Mouse (Mus musculus) testis, postnatal 14 days (tissue): Measurements from ENCODE around the gene Hoxa3.

Experiments used
- DNase-seq: peaks from one replicate; pipeline ENCODE4 v3.0.0; 2021; ENCODE audit warnings: low spot score

Hoxa3 gene

DNA sequence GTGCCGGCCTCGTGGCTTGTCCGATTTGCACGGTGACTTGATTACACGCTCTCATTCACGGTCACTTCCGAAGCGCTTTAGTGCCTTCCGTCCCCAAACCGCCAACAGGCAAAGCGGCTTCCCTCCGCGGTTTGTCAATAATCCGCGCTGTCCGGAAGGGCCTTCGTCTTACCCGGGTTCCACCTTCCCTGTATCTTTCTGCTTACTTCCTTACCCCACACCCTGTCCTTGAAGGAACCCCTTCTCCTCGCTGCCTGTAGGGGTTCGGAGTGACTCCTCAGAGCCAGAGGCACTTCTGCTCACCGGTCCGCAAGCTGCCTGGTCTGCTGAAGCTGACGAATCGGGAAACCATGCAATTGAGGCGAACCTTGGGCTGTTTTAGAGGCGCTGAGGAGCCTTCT lies 33.3 kb upstream of the Hoxa3 start:
- no peak for DNase-seq

DNA sequence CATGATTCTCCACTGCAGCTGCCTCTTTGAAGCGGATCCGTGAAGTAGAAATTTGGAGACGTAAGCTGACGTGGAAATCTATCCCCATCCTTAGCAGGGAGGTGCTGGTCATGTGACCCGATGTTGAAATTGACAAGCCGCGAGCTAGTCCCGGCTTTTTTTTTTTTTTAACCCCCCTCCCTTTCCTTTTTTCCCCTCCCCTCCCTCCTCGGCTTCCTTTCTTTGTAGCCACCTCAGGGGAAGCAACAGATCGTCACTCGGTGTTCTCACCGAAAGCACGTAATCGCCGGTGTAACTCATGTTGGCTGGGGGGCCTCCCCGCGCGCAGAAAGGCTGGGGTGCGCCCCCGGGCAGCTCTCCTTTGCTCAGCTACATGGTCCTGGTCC lies 32.6 kb upstream of the Hoxa3 start, which contains the start of gene Hoxa11:
Hoxa11 (minus strand) TSS at position 54 of the 386 bp plus-strand sequence.
- DNase-seq: no peak

DNA sequence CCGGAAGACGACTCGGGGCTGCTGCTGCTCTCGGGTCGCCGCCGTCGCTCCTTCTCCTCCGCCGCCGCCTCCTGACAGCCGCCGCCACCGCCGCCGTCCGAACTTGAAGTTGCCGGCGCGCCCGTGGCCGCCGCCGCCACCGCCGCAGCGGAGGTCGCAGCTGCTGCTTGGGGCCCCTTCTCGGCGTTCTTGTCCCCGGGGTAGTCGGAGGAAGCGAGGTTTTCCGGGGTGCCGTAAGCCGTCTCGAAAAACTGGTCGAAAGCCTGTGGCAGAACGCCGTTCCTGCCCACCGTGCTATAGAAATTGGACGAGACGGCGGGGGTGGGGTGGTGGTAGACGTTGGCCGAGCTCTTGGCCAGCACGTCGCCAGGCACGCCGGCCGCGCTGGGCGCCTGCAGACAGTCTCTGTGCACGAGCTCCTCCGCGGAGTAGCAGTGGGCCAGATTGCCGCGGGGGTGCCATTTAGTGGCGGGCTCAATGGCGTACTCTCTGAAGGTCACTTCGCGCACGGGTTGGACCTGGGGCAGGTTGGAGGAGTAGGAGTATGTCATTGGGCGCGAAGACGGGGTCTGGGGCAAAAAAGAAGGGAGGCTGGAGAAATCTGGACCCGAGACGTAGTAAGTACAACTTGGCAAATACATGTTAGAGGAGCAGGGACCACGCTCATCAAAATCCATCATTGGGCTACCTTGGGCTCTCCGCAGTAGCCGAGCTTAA lies 32.1 kb upstream of the Hoxa3 start:
- no peak for DNase-seq

DNA sequence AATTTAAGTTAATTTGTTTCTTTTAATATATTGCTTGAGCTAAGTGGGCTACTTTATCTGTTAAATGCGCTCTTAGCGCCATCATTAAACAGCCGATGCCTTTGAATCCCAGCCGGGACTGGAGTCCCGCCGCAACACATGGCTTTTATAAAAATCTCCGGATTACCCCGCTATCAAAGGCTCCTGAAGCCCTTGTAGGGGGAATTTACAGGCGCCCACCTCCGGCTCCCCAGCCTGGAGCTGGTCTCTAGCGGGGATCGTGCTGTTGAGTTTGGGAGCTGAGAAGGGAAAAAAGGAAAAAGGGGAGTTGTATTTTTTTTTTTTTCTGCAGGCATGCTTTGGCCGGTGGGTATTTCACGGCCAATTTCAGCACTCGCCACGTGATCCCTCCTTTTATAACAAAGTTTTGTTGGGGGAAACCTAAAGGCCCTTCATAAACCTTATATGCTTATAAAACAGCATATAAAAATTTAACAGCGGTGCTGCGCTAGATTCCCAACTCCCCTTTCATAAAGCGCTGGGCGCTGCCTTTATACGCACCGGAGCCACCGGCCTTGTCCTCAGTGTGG lies 31.4 kb upstream of the Hoxa3 start:
- no peak for DNase-seq

DNA sequence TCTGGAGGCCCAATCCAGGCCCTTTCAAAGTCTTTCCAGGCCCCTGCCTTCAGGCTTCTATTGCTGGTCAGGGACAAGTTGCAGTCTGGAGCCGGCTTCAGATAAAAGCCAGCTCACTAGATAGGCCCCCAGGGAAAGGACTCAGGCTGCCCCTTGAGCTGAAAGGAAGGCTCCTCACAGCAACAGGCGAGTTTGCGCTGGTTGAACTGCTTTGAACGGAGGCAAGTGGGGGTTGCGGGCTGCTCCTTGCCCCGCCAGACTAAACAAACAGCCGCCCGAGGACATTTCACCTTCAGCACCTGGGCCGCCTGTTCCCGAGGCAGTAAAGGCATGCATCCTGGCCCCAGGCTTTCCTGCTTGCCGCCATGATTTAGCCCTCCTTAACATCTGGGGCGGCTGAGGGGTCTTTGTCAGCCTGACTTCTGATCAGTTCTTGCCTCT lies 30.6 kb upstream of the Hoxa3 start:
- DNase-seq: no peak

DNA sequence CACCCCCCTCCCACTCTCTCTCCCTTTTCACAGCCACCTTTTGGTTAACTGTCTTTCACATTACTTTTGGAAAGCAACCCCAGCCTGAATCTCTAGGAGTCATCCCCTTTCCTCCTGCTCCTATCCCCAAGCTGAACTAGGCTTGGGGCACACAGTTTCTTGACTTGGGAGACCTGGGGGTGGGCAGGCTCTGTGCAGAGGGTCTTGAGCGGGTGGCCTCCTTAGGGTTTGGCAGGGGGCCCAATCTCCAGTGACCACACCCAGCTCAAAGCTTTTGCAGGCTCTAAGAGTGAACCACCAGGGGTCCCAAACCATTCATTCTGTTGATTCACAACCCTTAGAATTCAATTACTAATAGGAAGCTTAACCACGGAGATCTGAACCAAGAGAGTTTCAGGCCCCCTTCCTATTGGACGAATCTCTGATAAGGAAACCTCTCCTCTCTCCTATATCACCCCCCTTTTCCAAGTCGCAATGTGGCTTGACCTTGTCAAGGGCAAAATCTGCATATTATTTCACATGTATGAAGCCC lies 29.7 kb upstream of the Hoxa3 start:
- DNase-seq: no peak

DNA sequence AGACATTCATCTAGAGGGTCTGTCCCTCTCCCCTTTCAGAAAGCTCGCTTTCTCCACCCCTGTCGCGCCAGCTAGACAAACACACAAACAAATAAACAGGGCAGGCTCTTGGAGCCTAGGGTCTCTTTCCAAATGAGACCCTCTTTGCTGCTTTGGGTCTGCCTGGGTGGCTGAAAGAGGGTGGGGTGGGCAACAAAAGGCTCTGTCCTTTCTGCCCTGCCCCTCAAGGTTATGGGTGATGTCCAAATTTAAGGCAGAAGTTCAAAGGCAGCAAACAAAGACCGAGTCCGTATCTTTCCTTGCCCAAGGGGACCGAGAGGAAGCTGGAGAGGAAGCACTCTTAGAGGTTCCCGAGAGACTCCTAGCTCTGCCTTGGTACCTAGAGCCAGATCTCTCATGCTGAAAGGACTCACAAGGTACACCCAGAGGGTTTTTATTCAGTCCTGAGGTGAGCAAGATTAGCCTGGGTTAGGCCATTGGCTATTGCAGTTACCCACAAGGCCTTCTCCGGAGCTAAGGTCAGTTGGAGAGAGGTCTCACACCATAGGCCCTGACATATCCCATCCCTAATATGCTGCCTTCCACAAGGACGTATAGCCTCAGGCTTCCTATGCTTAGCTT lies 28.0 kb upstream of the Hoxa3 start:
- DNase-seq: no peak

DNA sequence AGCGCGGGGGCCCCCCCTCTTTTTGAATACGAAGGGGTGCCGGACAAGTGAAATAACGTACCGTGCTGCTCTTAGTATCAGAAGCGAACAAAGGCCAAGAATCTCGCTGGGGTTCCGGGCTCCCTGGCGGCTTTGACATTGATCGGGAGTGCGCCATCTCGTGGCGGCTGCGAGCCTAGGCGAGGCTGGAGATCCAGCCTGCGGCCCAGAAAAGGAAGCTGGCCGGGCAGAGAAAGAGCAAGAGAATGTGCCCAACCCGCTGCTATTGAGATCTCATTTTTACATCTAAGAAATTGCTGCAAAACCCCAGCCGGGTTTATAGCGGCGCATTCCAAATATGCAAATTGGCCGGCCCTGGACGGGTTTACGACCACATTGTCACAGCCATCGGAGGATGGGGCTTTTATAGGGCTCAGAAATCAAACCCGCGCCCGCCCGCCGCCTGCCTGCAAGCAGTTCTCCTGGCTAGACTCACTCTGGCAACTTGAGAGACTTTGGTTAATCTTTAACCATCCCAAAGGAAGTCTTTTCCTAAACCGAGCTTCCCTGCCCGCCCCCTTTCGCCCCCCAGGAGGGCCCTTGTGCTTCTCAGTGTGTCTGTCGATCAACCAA lies 27.4 kb upstream of the Hoxa3 start, which contains the start of gene Hoxa10:
Hoxa10 (minus strand) TSS at position 466 of the 612 bp plus-strand sequence.
- DNase-seq: peak; percentile 78

DNA sequence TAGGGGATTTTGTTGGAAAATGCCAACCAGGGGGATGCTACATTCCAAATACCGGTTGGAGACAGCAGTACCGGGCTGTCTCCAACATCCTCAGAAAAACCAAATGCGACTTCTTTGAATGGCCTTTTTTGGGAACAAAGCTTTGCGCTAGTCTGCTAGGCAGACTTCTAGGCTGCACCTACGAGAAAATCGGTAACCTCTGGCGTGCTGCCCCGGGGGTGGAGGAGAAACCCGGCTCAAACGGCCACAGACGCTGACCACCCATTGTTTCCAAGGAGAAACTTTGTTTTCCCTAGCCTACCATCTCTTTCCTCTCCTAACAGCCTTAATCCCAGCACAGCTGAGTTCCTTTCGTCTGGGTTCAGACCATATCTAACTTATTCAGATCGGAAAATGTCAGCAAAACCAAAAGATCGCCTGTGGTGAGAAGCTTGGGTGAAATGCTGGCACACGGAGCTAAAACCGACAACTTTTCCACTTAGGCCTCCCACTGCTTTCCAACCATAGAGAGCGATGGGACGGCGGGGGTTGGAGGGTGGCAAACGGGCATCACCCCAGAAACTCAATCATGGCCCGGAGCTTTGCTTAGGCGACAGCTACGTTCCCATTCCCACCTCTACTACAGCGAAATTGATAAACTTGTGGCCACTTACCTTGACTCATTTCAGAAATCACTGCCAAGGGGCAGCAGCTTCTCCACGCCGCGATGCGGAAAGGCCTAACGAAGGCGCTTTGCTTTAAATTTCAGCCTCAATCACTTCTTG lies 26.7 kb upstream of the Hoxa3 start:
- DNase-seq: no peak

DNA sequence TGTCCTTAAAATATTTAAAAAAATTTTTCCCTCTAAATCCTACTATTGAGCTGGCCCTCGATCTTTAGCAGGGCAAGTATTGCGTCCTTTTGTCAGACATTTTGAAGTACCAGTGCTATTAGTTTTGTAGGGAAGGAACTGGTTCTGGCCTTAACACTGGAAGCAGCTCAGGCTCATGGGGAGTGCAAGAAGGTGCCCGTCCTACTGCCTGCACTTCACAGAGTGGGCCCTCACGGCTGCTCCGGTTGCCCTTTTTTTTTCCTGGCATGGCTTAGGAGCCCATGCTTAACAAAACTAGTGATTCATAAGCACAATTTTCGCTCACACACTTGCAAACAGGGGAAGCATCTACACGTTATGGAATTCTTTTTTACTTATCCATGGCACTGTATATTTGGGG lies 25.8 kb upstream of the Hoxa3 start:
- DNase-seq: no peak

DNA sequence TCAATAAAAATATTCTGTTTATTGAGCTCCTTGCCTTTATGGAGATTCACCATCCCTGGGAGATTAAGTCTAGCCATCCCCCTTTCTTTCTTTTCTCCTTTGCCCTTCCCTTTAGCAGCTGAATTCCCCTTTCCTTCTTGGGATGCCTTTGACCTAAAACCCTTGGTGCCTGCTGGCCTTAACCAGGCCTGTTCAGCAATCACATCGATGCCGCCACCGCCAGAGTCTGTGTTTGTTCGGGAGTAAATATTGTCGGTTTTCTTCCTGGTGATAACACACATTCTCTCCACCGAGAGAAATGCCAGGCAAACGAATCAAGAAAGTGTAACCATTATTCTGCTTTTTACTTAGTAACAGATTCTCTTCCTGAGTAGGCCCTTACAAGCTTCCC lies 25.0 kb upstream of the Hoxa3 start:
- no peak for DNase-seq

DNA sequence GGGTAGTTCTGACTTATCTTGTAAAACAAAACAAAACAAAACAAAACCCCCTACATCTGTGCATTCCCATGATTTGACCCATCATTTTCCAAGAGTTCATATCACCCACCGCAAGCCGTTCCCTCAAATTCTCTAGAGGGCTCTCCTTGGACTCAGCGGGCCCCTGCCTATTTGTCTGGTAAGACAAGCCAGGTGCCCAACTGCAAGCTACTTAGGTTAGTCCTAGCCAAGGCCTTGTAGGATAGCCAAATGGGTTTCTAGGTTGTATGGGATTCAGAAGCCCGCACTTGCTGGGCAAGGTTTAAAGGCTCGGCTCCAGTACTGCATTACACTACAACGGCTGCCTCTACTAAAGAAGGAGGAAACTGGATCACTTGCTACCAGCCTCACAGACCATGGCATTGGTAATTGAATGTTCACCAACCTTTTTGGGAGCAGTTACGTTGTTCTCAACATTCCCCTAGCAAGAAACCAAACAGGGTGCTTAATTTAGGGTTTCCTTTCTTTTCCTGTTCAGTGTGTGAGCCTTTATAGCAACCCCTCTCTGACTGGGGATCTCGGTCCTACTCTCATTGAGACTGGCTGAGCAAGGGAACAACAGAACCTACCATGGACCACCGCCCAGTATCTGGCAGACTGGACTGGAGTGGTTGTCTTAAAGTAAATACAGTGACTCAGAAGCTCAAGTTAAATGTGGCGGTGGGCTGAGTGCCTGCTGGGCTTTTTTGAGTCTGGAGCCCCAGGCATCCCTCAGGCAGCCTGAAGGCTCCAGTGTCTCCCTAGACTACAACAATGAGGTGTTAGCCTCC lies 24.4 kb upstream of the Hoxa3 start:
- DNase-seq: no peak

DNA sequence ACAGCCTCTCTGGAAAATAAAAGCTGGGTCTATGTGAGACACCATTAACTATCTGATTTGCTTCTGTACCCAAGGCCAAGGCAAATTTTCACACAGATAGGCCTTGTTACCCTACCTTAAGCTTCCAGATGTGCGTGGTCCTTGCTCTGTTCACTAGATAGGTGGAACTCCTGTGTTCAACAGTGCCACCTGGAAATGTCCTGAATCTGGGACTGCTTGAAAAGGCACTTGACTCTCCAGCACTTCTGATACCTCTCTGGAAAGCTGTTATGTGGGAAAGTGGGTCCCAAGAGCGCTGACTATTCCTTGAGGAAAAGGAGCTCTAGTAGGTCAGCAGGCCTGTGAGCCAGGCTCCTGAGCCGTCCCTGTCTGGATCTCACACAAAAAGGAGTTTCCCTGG lies 23.7 kb upstream of the Hoxa3 start:
- DNase-seq: no peak

DNA sequence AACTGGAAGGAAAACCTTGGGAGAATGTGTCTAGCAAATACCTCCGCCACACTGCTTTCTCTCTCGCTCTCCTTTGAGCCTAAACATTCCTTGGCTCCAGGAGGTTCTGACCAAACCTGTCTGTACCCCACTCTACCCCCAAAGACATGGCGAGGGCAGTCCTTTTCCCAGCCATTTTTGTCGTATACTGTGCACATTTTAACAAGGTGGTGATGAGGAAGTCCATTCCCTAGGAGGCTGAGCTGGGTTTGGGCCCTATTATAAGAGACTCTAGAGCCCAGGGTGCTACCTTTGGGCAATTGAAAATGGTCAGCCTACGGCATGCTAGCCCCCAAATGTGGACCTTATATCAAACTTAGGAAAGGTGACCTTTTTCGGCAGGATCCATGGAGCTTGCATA lies 22.7 kb upstream of the Hoxa3 start:
- no peak for DNase-seq

DNA sequence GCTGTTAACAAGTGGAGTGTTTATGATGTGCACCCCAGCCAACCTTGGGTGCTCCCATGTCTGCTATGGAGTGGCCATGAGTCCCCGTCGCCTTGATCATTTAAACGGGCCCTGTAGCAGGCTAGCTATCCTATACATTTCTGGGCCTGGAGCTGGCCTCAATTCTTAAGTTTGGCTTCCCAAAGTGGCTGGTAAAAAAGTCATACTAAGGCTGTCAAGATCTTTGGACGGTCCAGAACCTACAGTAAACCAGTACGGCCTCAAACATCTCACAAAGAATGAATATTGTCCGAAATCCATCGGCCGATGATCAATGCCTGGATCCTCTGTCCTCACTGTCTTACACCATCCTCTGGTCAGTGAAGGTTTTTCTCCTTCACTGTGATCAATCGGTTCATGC lies 22.1 kb upstream of the Hoxa3 start:
- no peak for DNase-seq

DNA sequence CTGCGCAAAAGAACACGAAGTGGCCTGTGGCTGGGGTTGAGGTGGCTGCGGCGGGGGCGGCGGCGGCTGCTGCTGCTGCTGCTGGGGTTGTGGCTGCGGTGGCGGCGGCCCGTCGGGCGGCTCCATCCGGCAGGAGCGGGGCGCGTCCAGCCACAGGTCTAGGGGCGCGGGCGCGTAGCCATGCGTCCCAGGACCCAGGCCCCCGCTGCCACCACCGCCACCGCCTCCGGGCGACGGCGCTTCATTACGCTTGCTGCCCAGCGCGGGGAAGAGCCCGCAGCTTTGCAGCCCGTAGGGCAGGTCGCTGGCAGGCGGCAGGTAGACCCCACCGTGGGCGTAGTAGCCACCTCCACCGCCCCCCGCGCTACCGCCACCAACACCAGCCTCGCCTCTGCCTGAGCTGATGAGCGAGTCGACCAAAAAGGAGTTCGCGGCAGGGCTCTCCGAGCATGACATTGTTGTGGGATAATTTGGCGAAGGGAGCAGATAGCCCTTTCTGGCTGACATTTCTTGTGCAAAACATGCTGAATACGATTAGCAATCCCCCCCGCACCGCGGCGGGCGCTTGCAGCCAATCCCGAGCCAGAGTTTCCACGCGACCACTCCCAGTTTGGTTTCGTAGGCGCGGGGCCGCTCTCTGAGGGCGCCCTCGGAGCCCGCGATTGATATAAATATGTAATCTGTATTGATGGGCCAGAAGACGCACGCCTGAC lies 21.4 kb upstream of the Hoxa3 start:
- DNase-seq: no peak

DNA sequence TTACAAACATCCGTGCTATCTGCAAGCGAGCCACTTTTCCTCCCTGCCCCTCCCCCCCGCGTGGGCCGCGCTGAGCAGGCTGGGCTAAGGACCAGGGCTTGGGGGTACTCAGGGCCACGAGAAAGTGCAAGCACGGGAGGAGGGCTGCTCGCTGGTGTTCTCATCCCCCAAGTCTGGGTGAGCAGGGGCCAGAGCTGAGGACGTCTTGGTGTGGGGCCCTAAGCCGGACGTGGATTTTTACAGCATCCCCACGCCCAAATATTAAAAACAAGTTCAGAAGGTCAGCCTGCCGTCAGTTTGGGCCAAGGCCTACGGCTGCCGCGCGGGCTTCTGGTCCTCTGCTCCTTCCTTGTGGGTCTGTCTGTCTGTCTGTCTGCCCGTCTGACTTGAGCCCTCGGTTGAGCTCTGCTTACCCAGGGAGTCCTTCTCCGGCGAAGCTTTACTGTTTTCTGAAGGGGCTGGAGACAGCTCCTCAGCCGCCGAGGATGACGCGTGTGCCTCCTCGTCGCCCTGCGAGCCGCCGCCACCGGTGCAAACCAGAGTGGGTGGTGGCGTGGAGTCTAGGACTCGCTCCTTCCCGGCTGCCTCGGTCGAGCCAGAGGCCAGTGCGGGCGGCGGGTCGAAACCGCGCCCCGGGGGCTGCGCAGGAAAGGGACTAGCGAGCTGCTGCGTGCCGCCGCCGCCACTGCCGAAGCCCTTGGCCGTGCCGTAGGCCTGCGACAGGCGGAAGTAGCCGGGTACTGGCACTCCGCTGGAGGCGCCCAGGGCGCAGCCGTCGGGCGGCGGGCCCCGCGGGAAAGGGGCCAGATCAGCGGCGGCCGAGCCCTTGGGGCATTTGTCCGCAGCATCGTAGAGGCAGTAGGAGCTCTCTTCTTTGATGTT lies 20.7 kb upstream of the Hoxa3 start:
- DNase-seq: no peak

DNA sequence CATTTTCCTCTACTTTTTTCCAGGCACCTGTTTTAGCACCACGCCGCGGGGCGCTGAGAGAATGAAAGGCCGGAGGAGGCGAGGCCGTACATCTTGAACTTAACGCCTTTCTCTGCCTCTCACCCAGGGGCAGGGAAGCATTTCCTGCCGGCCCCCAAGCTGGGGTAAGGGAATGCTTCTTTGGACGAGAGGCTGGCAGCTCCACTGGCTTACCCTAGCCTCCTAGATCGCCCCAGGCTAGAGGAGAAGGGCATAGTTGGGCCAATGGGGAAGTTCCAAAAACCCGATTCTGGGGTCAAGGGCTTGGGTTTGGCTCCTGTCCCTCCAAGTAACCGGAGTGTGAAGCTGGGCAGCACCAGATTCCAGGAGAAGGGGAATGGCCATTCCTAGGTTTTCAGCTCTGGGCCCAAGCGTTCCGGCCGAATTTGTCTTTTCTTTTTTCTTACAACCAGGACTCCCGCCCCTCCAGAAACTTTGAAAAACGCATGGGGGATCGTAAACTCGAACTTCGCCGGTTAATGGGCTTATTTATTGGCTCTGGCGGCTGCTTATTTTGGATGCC lies 19.9 kb upstream of the Hoxa3 start:
- DNase-seq: no peak

DNA sequence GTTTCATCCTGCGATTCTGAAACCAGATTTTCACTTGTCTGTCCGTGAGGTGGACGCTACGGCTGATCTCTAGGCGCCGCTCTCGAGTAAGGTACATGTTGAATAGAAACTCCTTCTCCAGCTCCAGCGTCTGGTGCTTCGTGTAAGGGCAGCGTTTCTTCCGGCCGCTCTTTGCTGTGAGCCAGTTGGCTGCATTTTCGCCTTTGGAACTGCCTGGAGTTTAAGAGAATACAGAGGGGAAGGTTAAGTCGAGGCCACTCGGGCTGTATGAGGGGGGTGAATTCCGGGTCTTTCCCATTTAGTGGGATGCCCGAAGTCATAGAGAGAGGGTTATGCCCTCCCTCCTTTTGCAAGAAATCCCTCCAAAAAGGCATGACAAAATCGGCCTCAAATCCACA lies 19.4 kb upstream of the Hoxa3 start:
- no peak for DNase-seq
